Mouse (Mus musculus): ENCODE measurements around the gene Zbtb16.

DNA sequence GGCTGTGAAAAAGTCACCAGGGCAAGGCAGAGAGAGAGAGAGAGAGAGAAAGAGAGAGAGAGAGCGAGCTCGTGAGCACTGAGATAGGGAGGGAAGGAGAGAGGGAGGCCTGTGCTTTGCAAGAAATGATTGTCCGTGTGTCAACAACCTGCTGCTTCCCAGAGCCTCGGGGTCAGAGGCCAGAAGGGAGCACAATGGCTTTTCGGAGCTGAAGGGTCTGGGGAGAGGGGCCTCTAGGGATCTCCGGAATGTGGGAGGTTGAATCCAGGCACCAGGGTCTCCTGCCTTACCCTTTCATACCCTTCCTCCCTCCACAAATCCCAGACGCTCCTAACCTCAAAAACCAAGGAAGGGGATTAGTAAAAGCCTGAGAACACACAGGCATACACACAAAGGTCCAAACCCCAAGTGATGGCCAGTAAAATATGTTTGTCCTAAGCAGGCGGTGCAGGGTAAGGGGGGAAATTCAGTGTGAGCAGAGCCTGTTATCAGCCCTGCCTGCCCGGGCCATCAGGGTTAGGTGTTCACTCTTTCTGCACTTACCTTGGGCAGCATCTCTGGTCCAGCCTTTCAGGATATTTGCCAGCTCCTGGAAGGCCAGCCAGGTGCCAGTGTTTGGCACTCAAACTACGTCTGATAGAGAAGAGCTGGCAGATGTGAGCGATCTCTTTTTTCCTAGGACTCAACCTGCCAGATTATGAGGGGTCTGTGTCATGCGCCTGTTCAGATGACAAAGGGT, 139.1 kb downstream of the Zbtb16 start:
- TF ChIP-seq CTCF (IDR thresholded peaks at IDR 0.05; ENCODE audit: borderline replicate concordance, control insufficient read depth, extremely low read depth, insufficient read depth, low read length, poor library complexity) (no peak), POLR2A (IDR thresholded peaks at IDR 0.05; ENCODE audit: control insufficient read depth, extremely low read depth, insufficient read depth, low read length, poor library complexity) (no peak)

All from thymus, adult 2 months (tissue).